Mouse (Mus musculus): ENCODE results near the gene Taf10.
A peak's percentile ranks its signal among the peaks of the same experiment; 100 is the strongest.

Gene Taf10

GRCm38 (mm10) chr7:105743926-105744590 lies at the start of gene Taf10:
TSS of gene Taf10 (minus strand) at chr7:105744361.
- peak; percentile 85 to 88 for DNase-seq (ENCODE audit: low read depth in 2 of 2, low spot score in 2 of 2)

GRCm38 (mm10) chr7:105793701-105794100 lies 49.5 kb upstream of the Taf10 start:
- no peak for DNase-seq (ENCODE audit: low read depth in 2 of 2, low spot score in 2 of 2)

- no peak for DNase-seq (ENCODE audit: low read depth in 2 of 2, low spot score in 2 of 2)
Measured at GRCm38 (mm10) chr7:105791147-105791546, 47.0 kb upstream of the Taf10 start.

- no peak for DNase-seq (ENCODE audit: low read depth in 2 of 2, low spot score in 2 of 2)
Measured at GRCm38 (mm10) chr7:105787285-105788140, 43.4 kb upstream of the Taf10 start, which contains the start of gene Dchs1. TSS of gene Dchs1 (minus strand) at chr7:105787654.

- no peak for DNase-seq (ENCODE audit: low read depth in 2 of 2, low spot score in 2 of 2)
Measured at GRCm38 (mm10) chr7:105786506-105787284, 42.5 kb upstream of the Taf10 start.

- DNase-seq (ENCODE audit: low read depth in 2 of 2, low spot score in 2 of 2): no peak
Measured at GRCm38 (mm10) chr7:105784556-105784955, 40.4 kb upstream of the Taf10 start.

- no peak for DNase-seq (ENCODE audit: low read depth in 2 of 2, low spot score in 2 of 2)
Measured at GRCm38 (mm10) chr7:105783861-105784260, 39.7 kb upstream of the Taf10 start.

GRCm38 (mm10) chr7:105778553-105779265 lies 34.5 kb upstream of the Taf10 start:
- DNase-seq (ENCODE audit: low read depth in 2 of 2, low spot score in 2 of 2): no peak

- no peak for DNase-seq (ENCODE audit: low read depth in 2 of 2, low spot score in 2 of 2)
Measured at GRCm38 (mm10) chr7:105777797-105778552, 33.8 kb upstream of the Taf10 start.

- DNase-seq (ENCODE audit: low read depth in 2 of 2, low spot score in 2 of 2): no peak
Measured at GRCm38 (mm10) chr7:105777316-105777715, 33.2 kb upstream of the Taf10 start.

- no peak for DNase-seq (ENCODE audit: low read depth in 2 of 2, low spot score in 2 of 2)
Measured at GRCm38 (mm10) chr7:105776026-105776425, 31.9 kb upstream of the Taf10 start.

GRCm38 (mm10) chr7:105774661-105775060 lies 30.5 kb upstream of the Taf10 start:
- no peak for DNase-seq (ENCODE audit: low read depth in 2 of 2, low spot score in 2 of 2)

- DNase-seq (ENCODE audit: low read depth in 2 of 2, low spot score in 2 of 2): no peak
Measured at GRCm38 (mm10) chr7:105773041-105773440, 28.9 kb upstream of the Taf10 start.

- no peak for DNase-seq (ENCODE audit: low read depth in 2 of 2, low spot score in 2 of 2)
Measured at GRCm38 (mm10) chr7:105772331-105772730, 28.2 kb upstream of the Taf10 start.

GRCm38 (mm10) chr7:105769959-105770358 lies 25.8 kb upstream of the Taf10 start:
- DNase-seq (ENCODE audit: low read depth in 2 of 2, low spot score in 2 of 2): no peak

- DNase-seq (ENCODE audit: low read depth in 2 of 2, low spot score in 2 of 2): no peak
Measured at GRCm38 (mm10) chr7:105767729-105768165, 23.6 kb upstream of the Taf10 start.

- DNase-seq (ENCODE audit: low read depth in 2 of 2, low spot score in 2 of 2): no peak
Measured at GRCm38 (mm10) chr7:105764331-105764730, 20.2 kb upstream of the Taf10 start.

GRCm38 (mm10) chr7:105762517-105763270 lies 18.5 kb upstream of the Taf10 start:
- DNase-seq (ENCODE audit: low read depth in 2 of 2, low spot score in 2 of 2): no peak

- DNase-seq (ENCODE audit: low read depth in 2 of 2, low spot score in 2 of 2): no peak
Measured at GRCm38 (mm10) chr7:105761813-105762484, 17.8 kb upstream of the Taf10 start.

All from CD8-positive naive resting alpha-beta T cell, adult 2 months (primary cell).